Mouse (Mus musculus) T-helper 2 cell (primary cell): ENCODE data around the gene Vmn1r1.

ENCODE experiments used
- in situ Hi-C: fragments of 300-600 bp; cut with MboI, MseI; formaldehyde crosslinking; loops from one replicate; pipeline ENCODE4 v1.15.1; 2025; ENCODE audit warnings: high pct_unique_total_duplicates

The Vmn1r1 gene

DNA sequence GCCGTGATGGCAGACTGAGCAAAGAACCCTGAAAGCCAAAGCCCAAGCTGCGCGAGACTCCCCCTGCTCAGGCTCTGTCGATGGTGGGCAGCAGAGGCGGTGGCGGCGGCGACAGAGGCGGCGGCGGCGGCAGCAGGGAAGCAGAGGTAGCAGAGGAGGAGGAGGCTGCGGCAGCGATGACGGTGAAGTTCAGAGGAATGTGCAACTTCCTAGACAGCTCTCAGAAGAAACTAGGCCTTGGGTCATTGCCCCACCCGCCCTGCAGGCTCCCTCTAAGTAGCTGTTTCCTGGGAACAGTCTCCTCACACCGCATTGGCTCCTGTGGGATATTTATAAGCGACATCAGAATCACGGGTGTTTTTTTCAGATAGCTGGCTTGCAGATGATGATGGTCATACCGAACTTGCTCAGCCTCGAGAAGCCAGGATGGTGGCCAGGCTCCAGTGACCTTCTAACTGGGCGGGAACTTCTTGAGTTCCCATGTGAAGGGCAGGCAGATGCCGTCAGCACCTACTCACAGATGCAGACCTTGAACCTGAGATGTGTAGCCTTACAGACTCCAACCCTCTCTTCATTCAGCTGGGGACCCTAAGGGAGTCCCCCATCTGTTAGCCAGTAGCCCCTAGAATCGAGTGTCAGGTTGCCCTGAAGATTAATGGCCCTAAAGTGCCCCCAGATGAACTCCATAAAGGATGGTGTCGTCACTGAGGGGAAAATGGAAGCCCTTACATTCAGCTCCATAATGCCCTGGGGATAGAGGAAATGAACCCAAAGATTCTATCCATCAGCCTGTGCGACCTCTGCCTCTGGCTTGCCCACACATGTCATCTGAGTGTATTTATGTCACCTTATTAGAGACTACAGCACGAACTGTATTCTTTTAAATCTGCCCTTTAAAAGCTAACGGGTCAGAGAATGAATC is 26.8 kb downstream of the Vmn1r1 start:
- in situ Hi-C loops = no loop called here

DNA sequence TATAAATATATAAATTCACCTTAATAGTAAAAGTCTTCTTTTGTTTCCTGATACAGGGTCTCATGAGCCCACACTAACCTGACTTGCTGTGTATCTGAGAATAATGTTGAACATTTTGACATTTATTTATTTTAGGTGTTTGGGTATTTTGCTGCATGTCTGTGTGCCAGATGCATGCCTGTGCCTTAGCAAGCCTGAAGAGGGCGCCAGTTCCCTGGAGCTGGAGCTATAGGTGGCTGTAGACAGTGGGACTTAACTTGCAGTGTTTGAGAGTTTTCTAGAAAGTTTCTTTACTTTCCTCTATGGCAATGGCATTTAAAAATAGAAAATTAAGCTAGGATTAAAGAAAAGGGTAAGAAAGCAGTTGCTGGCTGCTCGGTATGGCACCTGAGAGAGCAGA is 33.5 kb downstream of the Vmn1r1 start:
- in situ Hi-C loops = no loop called here

DNA sequence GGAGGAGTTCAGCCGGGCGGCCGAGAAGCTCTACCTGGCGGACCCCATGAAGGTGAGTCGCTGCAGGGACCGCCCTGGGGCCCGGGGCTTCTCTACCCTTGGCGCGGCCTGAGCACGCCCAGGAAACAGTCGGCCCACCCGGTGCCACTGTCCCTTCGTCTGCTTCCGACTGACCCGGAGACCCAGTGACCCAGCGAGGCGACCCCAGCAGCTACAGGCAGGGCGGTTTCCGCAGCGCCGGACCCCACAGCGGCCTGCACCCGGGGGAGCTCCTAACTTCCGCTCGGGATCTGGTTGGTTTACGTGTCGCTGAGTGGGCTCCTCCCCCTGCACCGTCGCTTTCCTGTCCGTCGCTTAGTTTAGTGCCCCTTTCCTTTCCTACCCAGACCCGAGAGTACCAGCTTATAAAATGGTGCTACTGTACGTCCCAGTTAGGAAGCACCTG is 39.3 kb downstream of the Vmn1r1 start:
- in situ Hi-C loops = loop anchor here (5.0 kb wide), 1 partner anchor 238 kb away; no protein-coding TSS in a partner anchor

DNA sequence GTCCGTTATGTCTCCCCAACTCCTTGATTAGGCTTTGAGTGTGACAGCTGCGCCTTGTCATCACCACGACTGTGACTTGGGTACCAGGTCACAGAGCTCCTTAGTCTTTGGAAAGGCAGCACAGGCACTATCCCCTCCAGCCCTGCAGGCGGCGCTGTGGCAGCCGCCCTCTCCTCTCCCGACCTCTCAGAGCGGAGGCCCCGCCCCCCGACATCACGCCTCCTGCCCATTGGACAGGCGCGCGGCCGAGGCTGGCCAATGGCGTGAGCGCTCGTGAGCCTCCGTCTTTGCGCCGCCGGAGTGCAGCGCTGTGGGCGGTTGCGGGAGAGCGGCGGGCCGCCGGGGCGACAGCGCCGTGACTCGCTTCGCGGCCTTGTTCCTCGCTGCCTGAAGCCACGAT is 39.8 kb downstream of the Vmn1r1 start, which contains the start of gene Srp9:
Gene Srp9 (plus strand): TSS at position 232 of the 400 bp plus-strand sequence.
- in situ Hi-C loops = loop anchor here (5.0 kb wide), 1 partner anchor 237 kb away; no protein-coding TSS in a partner anchor

DNA sequence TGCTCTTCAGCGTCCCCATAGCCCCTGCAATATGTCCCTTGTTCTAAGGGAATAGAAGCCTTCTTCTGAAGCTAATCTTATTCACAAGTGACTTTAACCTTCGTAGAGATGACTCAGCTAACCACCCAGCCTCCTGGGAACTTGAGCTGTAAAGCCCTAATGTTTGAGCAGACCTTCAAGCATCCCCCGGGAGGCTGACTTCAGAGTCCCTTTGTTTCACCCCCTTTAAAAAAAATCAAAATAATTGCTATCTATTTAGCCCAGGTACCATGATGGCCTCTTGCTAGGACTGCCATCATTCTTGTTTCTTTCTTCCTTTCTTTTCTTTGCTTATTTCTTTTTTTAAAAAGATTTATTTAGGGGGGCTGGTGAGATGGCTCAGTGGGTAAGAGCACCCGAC is 41.9 kb downstream of the Vmn1r1 start:
- in situ Hi-C loops = loop anchor here (5.0 kb wide), 1 partner anchor 235 kb away; no protein-coding TSS in a partner anchor

- in situ Hi-C loops = no loop called here
Measured at GRCm38 (mm10) chr1:182115651-182116408, 48.5 kb downstream of the Vmn1r1 start.

DNA sequence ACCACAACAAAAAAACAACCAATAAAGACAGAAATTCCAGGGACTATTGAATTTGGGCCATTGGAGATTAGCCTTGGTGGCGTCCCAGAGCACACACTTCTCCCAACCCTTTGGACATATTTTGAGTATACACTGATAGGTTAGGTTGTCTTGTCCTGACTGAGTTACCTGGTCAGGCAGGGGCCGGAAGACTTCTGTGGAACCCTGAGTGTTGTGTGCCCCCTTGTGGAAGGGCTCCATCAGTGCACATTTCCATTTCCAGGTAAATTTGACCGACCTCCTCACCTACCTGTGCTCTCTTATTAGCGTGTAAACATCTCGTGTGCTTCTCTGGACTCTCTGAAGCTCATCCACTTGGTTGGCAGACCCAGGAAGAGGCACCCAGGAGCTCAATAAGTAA is 49.1 kb downstream of the Vmn1r1 start:
- in situ Hi-C loops = no loop called here

- in situ Hi-C loops = no loop called here
Measured at GRCm38 (mm10) chr1:182113587-182114500, 50.4 kb downstream of the Vmn1r1 start.

GRCm38 (mm10) chr1:182113131-182113530 is 51.2 kb downstream of the Vmn1r1 start:
- in situ Hi-C loops = no loop called here

GRCm38 (mm10) chr1:182112385-182112784 is 51.9 kb downstream of the Vmn1r1 start:
- in situ Hi-C loops = no loop called here

DNA sequence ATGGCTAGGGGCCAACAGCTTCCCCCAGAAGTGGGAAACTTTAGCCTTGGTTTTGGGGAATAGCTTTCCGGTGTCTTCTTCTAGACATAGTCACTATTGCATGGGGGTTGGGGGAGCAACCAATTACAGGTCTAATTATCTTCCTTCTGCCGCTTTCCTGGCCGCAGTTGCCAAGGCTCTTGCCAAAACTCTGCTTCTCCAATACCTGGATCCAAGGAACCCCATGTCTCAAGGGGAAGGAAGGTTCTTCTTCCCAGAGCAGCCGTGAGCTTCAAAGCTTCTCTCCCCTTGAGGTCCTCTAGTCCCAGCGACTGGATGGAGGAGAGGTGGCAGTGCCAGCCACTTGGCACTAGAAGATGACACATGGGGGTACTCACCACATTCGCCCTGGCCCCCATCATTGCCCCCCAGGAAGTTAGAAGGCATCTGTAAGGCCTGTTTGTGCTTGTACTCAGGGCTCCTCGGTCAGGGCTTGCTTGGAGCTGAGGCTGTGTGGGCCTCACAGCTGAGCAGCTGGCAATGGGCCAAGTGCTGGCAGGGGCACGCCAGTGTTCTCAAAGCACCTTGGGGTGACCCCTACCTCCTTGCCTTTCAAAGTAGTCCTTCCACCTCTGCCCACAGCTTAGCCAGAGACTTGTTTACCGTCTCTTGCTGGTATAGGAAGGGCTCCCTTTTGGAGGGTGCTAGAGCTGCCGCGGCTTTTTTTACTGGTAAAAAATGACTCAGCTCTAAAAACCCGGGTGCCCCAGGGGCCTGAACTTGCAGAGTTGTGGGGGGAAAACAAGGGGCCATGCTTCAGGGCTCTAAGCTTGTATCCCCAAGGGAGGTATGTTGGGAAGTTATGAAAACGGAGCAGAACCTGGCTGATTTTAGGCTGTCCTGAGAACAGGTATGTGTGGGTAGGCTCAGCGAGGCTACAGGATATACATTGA is 52.6 kb downstream of the Vmn1r1 start:
- in situ Hi-C loops = no loop called here

DNA sequence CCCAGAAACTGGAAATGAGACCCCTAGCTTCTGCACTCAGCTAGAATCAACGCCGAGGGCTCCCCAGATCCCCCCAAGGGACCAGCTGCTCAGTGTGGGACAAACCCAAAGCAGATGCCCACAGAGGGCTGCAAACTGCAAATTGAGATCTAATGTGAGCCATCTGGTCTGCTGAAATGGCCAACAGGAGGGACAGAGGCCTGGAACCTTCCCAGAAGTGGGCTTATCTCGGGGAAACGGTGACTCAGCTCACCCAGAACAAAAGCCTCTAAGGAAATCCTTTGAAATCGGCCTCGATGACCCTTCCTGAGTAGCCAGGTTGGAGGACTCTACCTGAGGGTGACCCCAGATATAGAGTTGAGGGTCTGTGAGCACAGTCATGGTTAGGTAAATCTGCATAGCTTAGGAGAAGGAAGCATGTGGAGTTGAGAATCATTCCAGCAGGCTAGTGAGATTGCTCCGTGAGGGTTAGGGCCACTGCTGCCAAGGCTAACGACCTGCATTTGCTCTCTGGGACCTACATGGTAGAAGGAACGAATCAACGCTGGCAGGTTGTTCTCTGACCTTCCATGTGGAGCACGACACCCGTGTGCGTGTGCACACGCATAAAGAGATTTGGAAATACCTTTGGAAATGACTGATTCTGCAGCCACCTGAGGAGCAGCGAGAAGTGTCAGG is 53.4 kb downstream of the Vmn1r1 start:
- in situ Hi-C loops = no loop called here

DNA sequence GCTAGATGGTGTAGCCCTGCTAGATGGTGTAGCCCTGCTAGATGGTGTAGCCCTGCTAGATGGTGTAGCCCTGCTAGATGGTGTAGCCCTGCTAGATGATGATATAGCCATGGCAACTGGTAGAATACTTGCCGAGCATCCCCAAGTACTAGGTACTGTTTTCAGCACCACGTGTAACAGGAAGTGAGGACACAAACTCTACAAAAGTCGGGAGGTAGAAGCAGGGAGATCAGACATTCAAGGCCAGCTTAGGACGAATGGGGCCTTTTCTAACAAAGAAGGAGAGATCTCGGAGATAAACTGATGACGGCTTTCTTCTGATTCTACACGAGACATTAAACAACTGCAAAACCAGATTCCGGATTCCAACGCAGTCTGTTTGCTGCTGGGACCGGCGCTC is 54.1 kb downstream of the Vmn1r1 start:
- in situ Hi-C loops = no loop called here

- in situ Hi-C loops = loop anchor here (5.0 kb wide), 1 partner anchor 81 kb away; no protein-coding TSS in a partner anchor
Measured at GRCm38 (mm10) chr1:182108397-182109099, 55.7 kb downstream of the Vmn1r1 start.

- in situ Hi-C loops = loop anchor here (5.0 kb wide), 1 partner anchor 80 kb away; no protein-coding TSS in a partner anchor
Measured at GRCm38 (mm10) chr1:182107251-182107650, 57.0 kb downstream of the Vmn1r1 start.

DNA sequence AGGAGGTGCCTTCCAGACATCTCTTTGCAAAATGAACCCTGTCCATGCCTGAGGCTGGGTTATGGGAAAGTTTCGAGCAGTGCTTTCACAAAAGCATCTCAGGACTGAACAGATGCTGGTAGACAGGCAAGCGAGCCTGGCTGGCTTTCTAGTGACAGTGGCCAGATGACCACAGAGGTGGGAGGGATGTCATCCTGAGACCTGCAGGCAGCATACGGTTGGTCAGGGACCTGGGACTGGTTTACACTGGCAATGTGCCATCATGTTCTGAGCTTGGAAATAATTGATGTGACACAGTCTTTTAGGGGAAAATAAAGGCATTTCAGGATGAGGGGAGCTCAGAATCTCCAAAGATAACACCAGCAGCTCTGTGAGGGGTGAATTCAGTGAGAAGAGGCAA is 59.3 kb downstream of the Vmn1r1 start:
- in situ Hi-C loops = loop anchor here (5.0 kb wide), 1 partner anchor 78 kb away; no protein-coding TSS in a partner anchor
